15 mouse cellular contexts compared by ENCODE assay signal in the genomic region with DNA sequence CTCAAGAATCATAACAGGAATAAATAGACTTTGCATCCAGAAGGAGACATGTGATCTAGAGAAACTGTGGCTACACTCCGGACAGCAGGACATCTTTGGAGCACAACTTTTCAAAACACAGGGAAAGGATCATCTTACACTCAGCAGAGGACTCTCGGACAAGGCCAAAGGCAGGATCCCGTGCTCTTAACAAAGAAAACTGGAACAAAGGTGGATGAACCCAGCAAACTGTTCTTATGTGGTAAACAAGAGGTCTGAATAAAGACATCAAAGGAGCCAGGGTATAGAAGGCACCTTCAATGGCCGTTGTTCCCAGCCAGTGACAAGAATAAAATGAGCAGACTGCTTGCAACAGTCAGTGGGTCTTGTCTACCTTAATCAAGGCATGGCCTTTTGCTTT.
DNase-seq lines count a peak whose midpoint lies in the region; ATAC-seq and TF ChIP-seq lines count a peak whose summit lies in the region.
"Had no signal": no experiment of that assay in that cellular context is flagged by ENCODE, and none has a peak within 500 bp of the region (broad histone marks: within the 10 kb centered on the region; RNA-seq: fewer than 3 reads in every experiment).

No protein-coding gene starts in this region.

- TF ChIP-seq CTCF in lung, adult 2 months (IDR thresholded peaks at IDR 0.05; ENCODE audit: insufficient read depth, low read length) = no peak

- no peak for TF ChIP-seq POLR2A in lung, adult 2 months (IDR thresholded peaks at IDR 0.05; ENCODE audit: borderline replicate concordance, extremely low read depth, low read depth, low read length)

- 16% methylated on average over 4 of the region's 4 CpGs for WGBS in hindbrain, embryonic 15.5 days
- 7% methylated on average over 4 of the region's 4 CpGs for WGBS in hindbrain, embryonic 11.5 days
- WGBS in forebrain, embryonic 14.5 days = 3% methylated on average over 4 of the region's 4 CpGs
- WGBS in midbrain, embryonic 14.5 days = 8% methylated on average over 4 of the region's 4 CpGs
- 44% methylated on average over 4 of the region's 4 CpGs for WGBS in lung, adult 2 months

- 0 out of 2 replicates have a peak overlapping the region, but pooled peaks have one; percentile 59 for H3K27ac ChIP-seq in hindbrain, embryonic 15.5 days (replicated peaks)
- H3K27ac ChIP-seq in hindbrain, embryonic 11.5 days (ENCODE audit: low read depth, low read length) = no peak overlapping the region
- H3K27ac ChIP-seq in forebrain, embryonic 14.5 days (ENCODE audit: low read depth, low read length) = peak overlapping the region; percentile 67; the same call in 1 of the 2 replicates
- H3K27ac ChIP-seq in midbrain, embryonic 14.5 days (replicated peaks; ENCODE audit: low read depth, low read length) = 0 out of 2 replicates have a peak overlapping the region, but pooled peaks have one; percentile 1
- H3K27ac ChIP-seq: neural tube, embryonic 12.5 days had no signal

- peaks cover 18% of the 10 kb centered on the region for H3K4me1 ChIP-seq in hindbrain, embryonic 15.5 days (replicated peaks)
- peaks cover 4% of the 10 kb centered on the region; the same call in 1 of the 2 replicates for H3K4me1 ChIP-seq in hindbrain, embryonic 11.5 days (replicated peaks; ENCODE audit: control insufficient read depth, insufficient read depth, low read length)
- peaks cover 22% of the 10 kb centered on the region for H3K4me1 ChIP-seq in forebrain, embryonic 14.5 days (ENCODE audit: control insufficient read depth, insufficient read depth, low read length)
- peaks cover 20% of the 10 kb centered on the region for H3K4me1 ChIP-seq in midbrain, embryonic 14.5 days (ENCODE audit: control insufficient read depth, insufficient read depth, low read length)
- no peaks in the 10 kb centered on the region; the same call in 1 of the 2 replicates for H3K4me1 ChIP-seq in lung, adult 2 months (ENCODE audit: control insufficient read depth, insufficient read depth, low read length)
- H3K4me1 ChIP-seq: megakaryocyte, embryonic 14.5 days had no signal

- H3K36me3 ChIP-seq in hindbrain, embryonic 15.5 days = no peaks in the 10 kb centered on the region
- no peaks in the 10 kb centered on the region for H3K36me3 ChIP-seq in hindbrain, embryonic 11.5 days (ENCODE audit: control insufficient read depth, insufficient read depth, low read length)
- H3K36me3 ChIP-seq in forebrain, embryonic 14.5 days (ENCODE audit: control insufficient read depth, insufficient read depth, low read length) = no peaks in the 10 kb centered on the region
- H3K36me3 ChIP-seq in midbrain, embryonic 14.5 days (ENCODE audit: control insufficient read depth, insufficient read depth, low read length) = no peaks in the 10 kb centered on the region
- H3K36me3 ChIP-seq: neural tube, embryonic 12.5 days had no signal

- no peak overlapping the region for H3K4me2 ChIP-seq in hindbrain, embryonic 15.5 days
- no peak overlapping the region for H3K4me2 ChIP-seq in hindbrain, embryonic 11.5 days (replicated peaks; ENCODE audit: low read depth, low read length)
- H3K4me2 ChIP-seq in forebrain, embryonic 14.5 days (ENCODE audit: low read length) = peak overlapping the region; percentile 44
- H3K4me2 ChIP-seq in midbrain, embryonic 14.5 days (ENCODE audit: low read length) = peak overlapping the region; percentile 40; the same call in 1 of the 2 replicates
- H3K4me2 ChIP-seq: lung, embryonic 14.5 days; neural tube, embryonic 12.5 days had no signal

- no peak overlapping the region for H3K9ac ChIP-seq in hindbrain, embryonic 15.5 days
- no peak overlapping the region for H3K9ac ChIP-seq in hindbrain, embryonic 11.5 days (ENCODE audit: low read depth, low read length)
- no peak overlapping the region for H3K9ac ChIP-seq in forebrain, embryonic 14.5 days (ENCODE audit: low read length)
- H3K9ac ChIP-seq in midbrain, embryonic 14.5 days (replicated peaks; ENCODE audit: low read length) = no peak overlapping the region
- H3K9ac ChIP-seq: lung, embryonic 14.5 days; neural tube, embryonic 12.5 days had no signal

- no peak for ATAC-seq in hindbrain, embryonic 15.5 days (ENCODE audit: low FRiP score, low read depth)
- no peak for ATAC-seq in hindbrain, embryonic 11.5 days (ENCODE audit: low FRiP score)
- no peak for ATAC-seq in forebrain, embryonic 14.5 days
- no peak for ATAC-seq in midbrain, embryonic 14.5 days (ENCODE audit: low FRiP score, low TSS enrichment)

- no peaks in the 10 kb centered on the region for H3K9me3 ChIP-seq in hindbrain, embryonic 15.5 days
- H3K9me3 ChIP-seq in hindbrain, embryonic 11.5 days (ENCODE audit: control insufficient read depth, low read length) = no peaks in the 10 kb centered on the region
- no peaks in the 10 kb centered on the region for H3K9me3 ChIP-seq in forebrain, embryonic 14.5 days (replicated peaks; ENCODE audit: control insufficient read depth, low read length)
- no peaks in the 10 kb centered on the region for H3K9me3 ChIP-seq in midbrain, embryonic 14.5 days (ENCODE audit: control insufficient read depth, low read length)
- H3K9me3 ChIP-seq: neural tube, embryonic 12.5 days had no signal

- no peaks in the 10 kb centered on the region for H3K27me3 ChIP-seq in hindbrain, embryonic 15.5 days
- H3K27me3 ChIP-seq in hindbrain, embryonic 11.5 days (ENCODE audit: control insufficient read depth, insufficient read depth, low read length) = no peaks in the 10 kb centered on the region
- no peaks in the 10 kb centered on the region for H3K27me3 ChIP-seq in forebrain, embryonic 14.5 days (replicated peaks; ENCODE audit: control insufficient read depth, insufficient read depth, low read length)
- no peaks in the 10 kb centered on the region for H3K27me3 ChIP-seq in midbrain, embryonic 14.5 days (ENCODE audit: control insufficient read depth, insufficient read depth, low read length)
- H3K27me3 ChIP-seq: megakaryocyte, embryonic 14.5 days; neural tube, embryonic 12.5 days had no signal

- H3K4me3 ChIP-seq in hindbrain, embryonic 15.5 days = no peak overlapping the region
- no peak overlapping the region for H3K4me3 ChIP-seq in hindbrain, embryonic 11.5 days (ENCODE audit: low read depth, low read length)
- no peak overlapping the region for H3K4me3 ChIP-seq in forebrain, embryonic 14.5 days (ENCODE audit: low read depth, low read length)
- no peak overlapping the region for H3K4me3 ChIP-seq in midbrain, embryonic 14.5 days (replicated peaks; ENCODE audit: low read depth, low read length)
- H3K4me3 ChIP-seq in lung, adult 2 months (replicated peaks; ENCODE audit: extremely low read depth, low read depth, low read length) = no peak overlapping the region
- H3K4me3 ChIP-seq: megakaryocyte, embryonic 14.5 days; neural tube, embryonic 12.5 days had no signal

- DNase-seq in hindbrain, embryonic 11.5 days (ENCODE audit: low spot score) = no peak
- DNase-seq in ZHBTc4 (ENCODE audit: low read depth, low spot score) = peak; percentile 89
- no peak for DNase-seq in forebrain, embryonic 14.5 days (ENCODE audit: low spot score)
- no peak for DNase-seq in midbrain, embryonic 14.5 days
- no peak for DNase-seq in lung, adult 2 months
- no peak for DNase-seq in heart, adult 8-10 months (ENCODE audit: low spot score)
- DNase-seq in cerebellum, postnatal 14 days = no peak
- DNase-seq: cerebellum, adult 9-11 months; heart, postnatal 4 days; kidney, adult 8-10 months; lung, embryonic 14.5 days; right cerebral cortex, adult 18-20 months had no signal

Comparison
In these comparisons a context has a peak if more than half of its experiments do, and no peak if none do; other contexts are left out.
1. H3K4me2 ChIP-seq: peak in forebrain, embryonic 14.5 days (single experiment) and midbrain, embryonic 14.5 days (single experiment); none in hindbrain, embryonic 15.5 days (single experiment) and hindbrain, embryonic 11.5 days (single experiment).